Mouse (Mus musculus): ENCODE data around the gene Zfp488.

DNA sequence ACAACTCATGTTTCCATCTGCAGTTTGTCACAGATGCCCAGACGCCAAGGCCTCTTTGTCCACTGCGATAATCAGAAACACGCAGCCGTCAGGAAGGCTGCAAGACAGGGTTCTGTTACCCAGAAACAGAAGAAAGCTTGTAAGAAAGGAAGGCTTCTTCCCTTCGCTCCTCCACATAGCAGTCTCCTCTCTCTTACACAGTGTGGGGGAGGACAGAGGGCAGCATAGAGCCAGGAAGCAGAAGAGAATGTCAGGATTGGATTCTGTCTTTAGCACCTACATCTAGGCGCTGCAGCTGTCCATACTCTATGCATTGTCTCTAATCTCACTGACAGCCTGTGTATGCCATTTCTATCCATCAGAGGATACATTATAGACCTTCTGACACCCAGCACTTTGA lies 18.9 kb upstream of the Zfp488 start:
- TF ChIP-seq CTCF (IDR thresholded peaks at IDR 0.05; ENCODE audit: low read depth, low read length) (no peak), POLR2A (IDR thresholded peaks at IDR 0.05; ENCODE audit: extremely low read depth, insufficient read depth, low read length) (no peak)
